Mouse (Mus musculus) bone marrow macrophage, adult 2 months (primary cell): ENCODE measurements around the gene Trim14. TPM values are rescaled to one million over a fixed set of nuclear protein-coding genes. Genes with fewer than 3 reads are reported as not detected.

Experiments
- H3K27ac ChIP-seq: 2 replicates; pipeline ENCODE4 v1.5.1; 2012; ENCODE audit warnings: low read depth, low read length; ENCODE audit not compliant: insufficient read depth
- H3K4me1 ChIP-seq: 2 replicates; pipeline ENCODE4 v1.6.1; 2012; ENCODE audit warnings: low read length; ENCODE audit not compliant: control insufficient read depth, insufficient read depth
- H3K4me3 ChIP-seq: 2 replicates; pipeline ENCODE4 v1.5.1; 2012; ENCODE audit warnings: mild to moderate bottlenecking, low read length, moderate library complexity; ENCODE audit not compliant: insufficient read depth
- CTCF ChIP-seq: IDR thresholded peaks from 2 replicates; pipeline ENCODE4 v1.5.1; 2012; ENCODE audit warnings: low read depth, mild to moderate bottlenecking, low read length, moderate library complexity
- POLR2A ChIP-seq: IDR thresholded peaks from 2 replicates; pipeline ENCODE4 v1.6.1; 2012; ENCODE audit warnings: mild to moderate bottlenecking, low read depth, low read length, borderline replicate concordance
- polyA plus RNA-seq: library from polyadenylated mRNA; stranded (reverse); fragments of >200 nt; gene quantifications from 2 replicates; pipeline ENCODE4 v1.2.4, GENCODE M21; 2012; ENCODE audit not compliant: missing spikeins, insufficient read depth, insufficient read length

The Trim14 gene
- polyA plus RNA-seq, 1 experiment, result 58.1 TPM

DNA sequence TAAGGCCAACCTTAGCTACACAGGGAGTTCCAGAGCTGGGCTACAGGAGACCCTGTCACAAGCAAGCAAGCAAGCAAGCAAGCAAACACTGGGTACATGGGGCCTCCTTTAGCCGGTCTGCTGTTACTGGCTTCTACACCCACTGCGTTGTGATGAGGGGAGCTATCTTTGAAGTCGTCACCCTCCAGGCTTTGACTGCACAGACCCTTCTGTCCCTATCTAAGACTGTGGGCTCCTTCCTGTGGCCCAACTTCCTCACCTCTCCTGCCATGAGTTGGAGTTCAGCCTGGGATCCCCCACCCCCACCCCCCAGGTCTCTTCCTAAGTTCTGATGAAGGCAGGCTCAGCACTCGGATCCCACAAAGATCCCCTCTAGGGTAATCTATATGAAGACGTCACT is 26.1 kb upstream of the Trim14 start:
- no peak for TF ChIP-seq CTCF
- no peak for TF ChIP-seq POLR2A
- Histone ChIP-seq H3K4me1 (peaks cover 58% of the 10 kb centered on the region), H3K27ac (no peak overlapping the region), H3K4me3 (no peak overlapping the region)

DNA sequence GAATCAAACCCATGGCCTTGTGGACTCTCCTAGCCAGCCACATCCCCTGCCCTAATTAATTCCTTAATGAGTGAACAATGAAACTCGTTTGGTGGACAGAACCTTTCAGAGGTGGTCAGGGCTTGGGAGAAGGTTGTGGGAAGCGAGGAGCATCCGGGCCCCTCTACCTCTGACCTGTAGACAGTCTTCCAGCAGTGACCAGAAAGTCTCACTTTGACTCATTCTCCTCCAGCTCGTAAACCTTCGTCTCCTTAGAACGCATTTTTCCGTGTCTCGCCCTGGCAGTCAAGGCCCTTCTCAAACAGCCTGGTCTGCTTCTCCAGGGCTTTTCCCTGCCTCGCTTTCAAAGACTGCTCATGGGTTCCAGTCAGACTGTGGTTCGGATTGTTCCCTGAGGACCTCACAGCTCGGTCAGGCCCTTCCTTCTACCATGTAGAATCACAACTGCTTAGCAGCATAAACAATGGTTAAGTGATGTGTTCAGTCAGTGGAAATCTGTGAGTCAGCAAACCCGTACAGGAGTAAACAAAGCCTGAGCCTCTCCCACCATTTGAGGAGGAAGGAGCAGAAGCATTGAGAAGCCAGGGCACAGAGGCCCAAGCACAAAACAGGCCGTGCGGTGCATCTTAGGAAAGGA is 24.2 kb upstream of the Trim14 start:
- H3K4me1 ChIP-seq, result peaks cover 60% of the 10 kb centered on the region
- H3K27ac ChIP-seq, result no peak overlapping the region
- TF ChIP-seq CTCF, result no peak
- TF ChIP-seq POLR2A, result no peak
- H3K4me3 ChIP-seq, result no peak overlapping the region

DNA sequence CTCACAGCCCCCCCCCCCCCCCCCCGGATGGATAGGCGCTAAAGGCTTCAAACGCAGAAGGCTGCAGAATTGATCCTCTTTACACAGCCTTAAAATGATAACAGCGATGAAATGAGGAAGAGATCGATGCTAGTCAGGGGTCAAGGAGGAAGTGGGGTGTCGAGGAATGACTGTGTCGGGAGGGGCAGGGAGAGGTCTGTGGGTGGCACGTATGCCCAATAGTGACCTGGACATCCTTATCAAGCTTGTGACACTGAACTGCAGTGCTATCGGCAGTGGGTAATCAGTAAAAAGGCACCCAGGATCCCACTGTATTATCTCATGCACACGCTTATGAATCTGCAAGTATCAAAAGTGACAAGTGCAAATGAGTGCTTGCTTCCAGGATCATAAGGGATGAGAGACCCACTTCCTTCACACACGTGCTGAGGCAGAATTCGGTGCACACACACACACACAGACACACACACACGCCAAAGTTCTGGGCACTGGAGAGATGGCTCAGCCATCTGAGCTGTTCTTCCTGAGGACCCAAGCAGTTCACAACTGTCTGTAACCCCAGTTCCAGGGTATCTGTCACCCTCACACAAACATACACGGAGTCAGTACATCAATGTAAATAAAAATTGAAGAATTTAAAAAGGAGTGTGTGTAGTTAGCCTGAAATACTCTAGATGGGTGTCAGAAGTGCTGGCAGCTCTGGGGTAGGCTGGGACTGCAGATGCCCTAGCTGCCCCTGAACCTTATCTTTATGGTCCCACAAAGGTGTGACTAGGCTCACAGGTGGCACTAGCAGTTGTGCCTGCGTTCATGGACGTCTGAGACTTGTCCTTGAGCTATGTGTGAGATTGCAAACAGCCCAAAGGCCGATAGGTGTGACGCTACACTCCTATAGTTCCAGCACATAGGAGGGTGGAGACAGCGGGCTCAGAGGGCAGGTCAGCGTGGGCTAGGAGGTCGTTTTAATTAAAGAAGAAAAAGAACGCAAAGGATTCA is 23.0 kb upstream of the Trim14 start:
- no peak for TF ChIP-seq POLR2A
- no peak for TF ChIP-seq CTCF
- peaks cover 57% of the 10 kb centered on the region for H3K4me1 ChIP-seq
- H3K4me3 ChIP-seq, result peak overlapping the region; percentile 2; the same call in 1 of the 2 replicates
- H3K27ac ChIP-seq, result no peak overlapping the region

DNA sequence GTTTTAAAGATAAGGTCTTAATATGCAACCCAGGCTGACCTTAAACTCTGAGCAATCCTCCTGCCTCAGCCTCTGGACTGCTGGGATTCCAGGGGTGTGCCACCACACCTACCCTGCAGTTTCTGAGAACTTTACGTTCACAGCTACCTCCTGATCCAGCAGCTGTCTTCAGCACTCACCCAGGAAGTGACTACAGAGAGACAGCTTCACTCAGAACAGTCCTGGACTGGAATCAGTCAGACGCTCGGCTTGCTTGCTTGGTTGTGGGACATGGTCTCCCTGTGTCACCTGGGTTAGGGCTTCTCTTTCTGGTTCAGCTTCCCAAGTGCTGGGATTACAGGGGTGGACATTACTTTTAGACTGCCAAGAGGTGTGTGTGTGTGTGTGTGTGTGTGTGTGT is 21.0 kb upstream of the Trim14 start:
- Histone ChIP-seq H3K27ac (no peak overlapping the region), H3K4me1 (peaks cover 65% of the 10 kb centered on the region), H3K4me3 (no peak overlapping the region)
- no peak for TF ChIP-seq POLR2A
- no peak for TF ChIP-seq CTCF

DNA sequence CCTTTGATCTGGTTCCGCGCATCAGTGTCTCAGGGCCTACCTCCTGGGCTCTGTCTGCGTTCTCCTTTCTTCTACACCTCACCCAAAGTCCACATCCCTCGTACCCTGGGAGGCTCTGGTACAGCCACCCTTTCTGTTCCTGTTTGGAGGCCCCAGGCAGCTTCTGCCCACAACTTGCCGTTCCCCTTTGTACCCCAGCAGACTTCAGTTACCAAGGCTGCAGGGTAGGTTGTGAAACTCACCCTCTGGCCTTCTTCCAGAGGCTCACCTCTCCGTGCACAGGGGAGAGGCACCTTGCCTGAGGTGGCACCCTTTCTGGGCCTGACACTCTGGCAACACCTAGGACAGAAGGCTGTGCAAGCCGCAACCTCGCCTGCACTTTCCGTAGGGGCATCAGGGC is 19.8 kb upstream of the Trim14 start:
- Histone ChIP-seq H3K4me3 (no peak overlapping the region), H3K4me1 (peaks cover 67% of the 10 kb centered on the region), H3K27ac (peak overlapping the region; percentile 74)
- TF ChIP-seq CTCF (no peak), POLR2A (no peak)

DNA sequence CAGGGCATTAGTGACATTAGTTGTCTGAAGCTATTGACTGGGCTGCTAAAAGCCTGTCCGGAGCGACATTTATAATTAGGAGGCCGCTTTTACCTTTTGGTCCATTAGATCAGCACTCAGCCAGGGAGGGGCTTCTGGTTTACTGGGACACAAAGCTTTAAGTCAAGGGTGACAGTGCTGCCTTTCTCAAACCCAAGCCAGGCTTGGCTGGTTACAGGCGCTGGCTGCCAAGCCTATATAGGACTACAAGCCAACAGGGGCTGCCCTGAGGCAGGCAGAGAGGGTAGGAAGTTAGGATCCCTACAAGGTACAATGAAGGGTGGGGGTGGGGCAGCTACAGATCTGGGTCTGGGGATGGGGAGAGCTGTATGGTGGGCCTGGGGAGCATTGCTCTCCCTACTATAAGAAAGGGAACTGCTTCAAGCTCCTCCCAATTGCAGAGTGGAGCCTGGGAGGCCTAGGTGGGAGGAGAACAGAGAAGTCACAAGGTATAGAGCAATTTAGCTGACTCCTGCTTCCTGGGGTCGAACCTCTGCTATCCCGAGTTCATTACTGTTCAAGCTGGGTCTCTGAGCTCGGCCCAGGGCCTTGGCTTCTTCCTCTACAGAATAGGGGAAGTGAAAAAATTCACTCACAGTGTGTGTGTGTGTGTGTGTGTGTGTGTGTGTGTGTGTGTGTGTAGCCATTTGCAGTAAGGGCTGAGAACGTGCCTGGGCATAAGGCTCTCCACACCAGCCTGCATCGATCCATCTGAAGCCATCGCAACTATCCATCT is 18.5 kb upstream of the Trim14 start:
- peaks cover 71% of the 10 kb centered on the region for H3K4me1 ChIP-seq
- peak overlapping the region; percentile 96 for H3K27ac ChIP-seq
- H3K4me3 ChIP-seq, result no peak overlapping the region

DNA sequence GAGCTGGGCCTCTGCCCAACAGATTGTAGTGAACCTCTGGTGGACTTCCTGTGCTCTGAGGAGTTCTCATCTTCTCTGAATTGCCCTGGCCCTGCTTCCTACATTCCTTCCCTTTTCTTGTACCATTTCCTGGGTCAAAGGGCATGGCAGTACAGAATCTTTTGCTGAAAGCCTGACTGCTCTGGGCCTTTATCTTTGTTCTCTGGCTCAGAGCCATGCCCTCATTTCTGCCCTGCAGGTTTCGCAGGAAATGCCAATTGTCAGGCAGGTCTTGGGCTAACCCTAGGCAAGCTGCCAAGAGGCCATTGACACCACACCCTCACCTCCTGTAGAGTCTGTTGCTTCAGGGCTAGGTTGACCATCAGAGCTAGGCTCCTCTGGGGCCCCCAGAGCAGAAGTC is 17.9 kb upstream of the Trim14 start:
- H3K4me1 ChIP-seq, result peaks cover 68% of the 10 kb centered on the region
- TF ChIP-seq CTCF (no peak), POLR2A (no peak)
- H3K4me3 ChIP-seq, result no peak overlapping the region
- peak overlapping the region; percentile 96 for H3K27ac ChIP-seq

More for the DNA sequence above, 18.5 kb upstream of the Trim14 start:
- TF ChIP-seq CTCF, result no peak
- TF ChIP-seq POLR2A, result no peak

DNA sequence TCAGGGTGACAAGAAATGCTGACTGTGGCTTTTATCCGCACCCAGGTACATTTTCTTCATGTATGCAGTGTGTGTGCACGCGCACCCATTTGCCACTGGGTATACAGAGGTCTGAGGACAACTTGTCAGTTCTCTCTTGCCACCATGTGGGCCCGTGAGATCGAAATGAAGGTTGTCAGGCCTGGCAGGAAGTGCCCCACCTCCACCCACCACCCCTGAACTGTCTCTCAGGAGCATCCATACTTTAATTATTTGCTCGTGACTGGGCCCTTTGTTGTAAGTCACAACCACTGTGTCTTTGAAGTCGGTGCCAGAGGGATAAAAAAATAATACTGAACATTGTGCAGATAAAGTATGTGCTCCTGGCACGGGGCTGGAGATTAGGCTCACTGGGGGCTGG is 14.5 kb upstream of the Trim14 start:
- no peak overlapping the region for H3K4me3 ChIP-seq
- H3K27ac ChIP-seq, result no peak overlapping the region
- H3K4me1 ChIP-seq, result peaks cover 38% of the 10 kb centered on the region
- TF ChIP-seq POLR2A (no peak), CTCF (no peak)

DNA sequence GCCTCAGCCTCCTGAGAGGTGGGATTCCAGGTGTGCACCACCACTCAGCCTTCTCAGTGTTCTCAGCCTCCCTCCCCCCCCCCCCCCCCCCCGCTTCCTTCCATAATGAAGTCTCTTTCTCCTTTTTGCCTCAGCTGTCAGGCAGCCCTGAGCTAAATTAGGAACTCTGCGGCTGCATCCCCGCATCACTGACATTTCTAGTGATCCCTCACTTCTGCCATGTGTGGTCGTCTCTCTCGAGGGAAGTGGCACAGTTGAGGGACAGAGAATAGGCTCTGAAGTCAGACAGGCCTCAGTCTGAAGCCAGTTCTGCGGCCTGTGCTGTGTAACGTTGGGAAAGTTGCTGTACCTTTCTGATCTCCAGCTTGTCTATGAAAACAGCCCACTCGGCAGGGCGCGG is 14.0 kb upstream of the Trim14 start:
- TF ChIP-seq POLR2A (no peak), CTCF (no peak)
- Histone ChIP-seq H3K4me1 (peaks cover 35% of the 10 kb centered on the region), H3K27ac (no peak overlapping the region), H3K4me3 (no peak overlapping the region)
